Mouse (Mus musculus): ENCODE measurements at regions not wholly inside any gene's neighbourhood (a gene's known extent, or its start where the extent isn't known, plus 50 kb on each side); places are given as distances from the start of the nearest gene placed in this dataset.

DNA sequence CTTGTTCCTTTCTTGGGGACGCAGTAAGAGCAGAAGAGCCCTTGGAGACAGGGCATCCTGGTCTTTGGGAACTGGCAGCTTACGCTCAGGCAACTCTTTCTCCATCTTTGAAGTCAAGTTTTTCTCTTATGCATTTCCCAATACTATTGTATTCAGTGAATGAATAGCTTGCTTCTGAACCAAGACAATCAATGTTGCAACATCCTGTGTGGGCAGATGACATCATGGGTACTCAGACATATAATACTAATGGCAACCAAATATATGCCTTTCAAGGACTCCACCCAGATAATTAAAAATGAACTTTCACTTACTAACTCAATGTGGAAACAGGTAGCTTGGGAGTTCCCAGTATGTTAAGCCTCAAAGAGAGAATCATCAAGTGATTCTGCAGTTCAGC, 104.6 kb downstream of the Ngf start:
- no peak for DNase-seq (ENCODE audit: low spot score in 2 of 2)

- DNase-seq (ENCODE audit: low spot score in 2 of 2) = no peak
These were observed 107.2 kb downstream of the Ngf start for GRCm38 (mm10) chr3:102576896-102577295.

DNA sequence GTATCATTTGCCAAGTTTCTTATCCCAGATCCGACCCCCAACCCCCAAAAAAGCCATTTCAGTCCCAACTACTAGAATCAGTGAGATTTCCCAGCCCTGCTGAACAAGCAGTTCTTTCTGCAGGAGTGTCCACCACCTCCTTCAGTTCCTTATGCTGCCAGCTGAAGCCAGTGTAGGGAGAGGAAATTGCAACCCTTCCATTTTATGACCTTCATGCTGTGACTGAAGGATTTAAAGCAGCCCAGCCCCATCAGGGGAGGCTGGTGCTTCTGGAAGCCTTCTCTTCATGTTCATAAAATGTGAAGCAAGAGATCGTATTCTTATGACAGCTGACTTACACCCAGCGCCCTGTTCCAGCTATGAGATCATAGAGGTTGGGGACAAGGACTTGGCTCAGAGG, 112.1 kb downstream of the Ngf start:
- DNase-seq (ENCODE audit: low spot score in 2 of 2) = no peak

GRCm38 (mm10) chr3:102585136-102585535, 115.4 kb downstream of the Ngf start:
- no peak for DNase-seq (ENCODE audit: low spot score in 2 of 2)

DNA sequence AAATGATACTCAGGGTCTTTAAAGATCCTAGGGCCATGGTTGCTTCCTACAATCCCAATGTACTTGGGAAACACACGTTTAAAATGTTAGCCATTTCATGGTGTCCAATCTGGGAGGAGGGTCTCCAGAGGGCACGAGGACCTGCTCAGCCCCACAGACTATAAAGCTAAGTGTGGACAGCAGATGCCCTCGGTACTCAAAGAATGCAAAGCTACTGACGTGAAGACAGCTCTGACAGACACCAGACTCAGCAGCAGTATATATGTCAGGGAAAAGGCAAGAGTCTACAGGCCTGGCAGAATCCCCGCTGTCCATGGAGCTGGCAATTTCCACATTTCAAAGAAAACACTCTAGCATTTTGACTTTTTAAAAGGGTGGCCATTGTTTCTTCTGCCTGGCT, 116.5 kb downstream of the Ngf start:
- no peak for DNase-seq (ENCODE audit: low spot score in 2 of 2)

- no peak for DNase-seq (ENCODE audit: low spot score in 2 of 2)
These were observed 122.3 kb downstream of the Ngf start for GRCm38 (mm10) chr3:102592041-102592440.

GRCm38 (mm10) chr3:102596944-102597551, 127.3 kb downstream of the Ngf start:
- DNase-seq (ENCODE audit: low spot score in 2 of 2) = no peak

DNA sequence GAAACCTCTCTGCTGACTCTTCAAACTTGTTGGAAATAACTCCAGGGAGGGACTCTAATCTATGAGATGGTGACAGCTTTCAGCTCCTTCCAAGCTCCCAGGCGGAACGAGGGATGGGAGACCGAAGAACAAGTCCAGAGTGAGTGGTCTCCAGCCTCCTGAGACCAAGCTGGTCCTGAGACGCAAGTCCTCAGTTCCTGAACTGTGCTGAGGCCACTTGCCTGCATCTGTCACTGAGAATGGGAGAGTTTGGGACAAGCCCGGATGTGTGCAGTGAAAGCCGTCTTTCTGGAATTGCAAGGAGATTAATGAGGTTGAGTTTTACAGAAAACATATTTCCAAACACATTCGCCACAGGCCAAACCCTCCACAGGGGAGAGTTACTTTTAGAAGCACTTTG, 129.3 kb downstream of the Ngf start:
- no peak for DNase-seq (ENCODE audit: low spot score in 2 of 2)

DNA sequence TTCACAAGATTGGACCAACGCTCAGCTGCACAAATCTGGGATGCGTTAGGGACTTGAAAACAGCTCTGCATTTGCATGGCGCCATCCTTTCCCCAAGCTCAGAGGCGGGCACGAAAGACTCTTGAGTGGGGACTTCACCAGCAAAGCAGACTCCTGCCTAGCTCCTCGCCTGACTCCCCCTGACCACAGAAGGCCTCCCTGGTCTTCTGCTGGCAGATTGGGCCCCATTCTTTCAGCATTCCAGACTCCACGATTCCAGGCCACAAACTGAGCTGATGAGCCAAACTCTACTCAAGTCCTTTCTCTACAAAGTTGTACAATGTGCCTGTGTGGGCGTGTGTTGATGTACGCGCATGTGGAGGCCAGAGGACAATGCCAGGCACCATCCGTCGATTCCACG, 131.6 kb upstream of the Tspan2 start:
- no peak for DNase-seq (ENCODE audit: low spot score in 2 of 2)

GRCm38 (mm10) chr3:102605284-102605683, 129.0 kb upstream of the Tspan2 start:
- DNase-seq (ENCODE audit: low spot score in 2 of 2) = no peak

DNA sequence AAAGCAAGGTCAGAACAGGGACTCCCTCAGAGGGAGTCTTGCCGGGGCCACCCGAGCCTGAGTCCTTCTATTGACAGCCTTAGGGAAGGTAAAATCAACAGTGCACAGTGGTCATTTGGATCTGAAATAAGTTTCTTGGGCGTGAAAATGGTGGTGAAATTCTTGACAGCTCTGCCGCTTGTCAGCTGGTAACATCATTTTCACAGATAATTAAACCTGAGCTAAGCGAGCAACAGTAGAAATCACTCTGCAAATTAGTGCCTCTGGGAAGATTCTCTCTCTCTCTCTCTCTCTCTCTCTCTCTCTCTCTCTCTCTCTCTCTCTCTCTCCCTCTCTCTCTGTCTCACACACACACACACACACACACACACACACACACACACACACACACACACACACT, 123.4 kb upstream of the Tspan2 start:
- no peak for DNase-seq (ENCODE audit: low spot score in 2 of 2)

DNA sequence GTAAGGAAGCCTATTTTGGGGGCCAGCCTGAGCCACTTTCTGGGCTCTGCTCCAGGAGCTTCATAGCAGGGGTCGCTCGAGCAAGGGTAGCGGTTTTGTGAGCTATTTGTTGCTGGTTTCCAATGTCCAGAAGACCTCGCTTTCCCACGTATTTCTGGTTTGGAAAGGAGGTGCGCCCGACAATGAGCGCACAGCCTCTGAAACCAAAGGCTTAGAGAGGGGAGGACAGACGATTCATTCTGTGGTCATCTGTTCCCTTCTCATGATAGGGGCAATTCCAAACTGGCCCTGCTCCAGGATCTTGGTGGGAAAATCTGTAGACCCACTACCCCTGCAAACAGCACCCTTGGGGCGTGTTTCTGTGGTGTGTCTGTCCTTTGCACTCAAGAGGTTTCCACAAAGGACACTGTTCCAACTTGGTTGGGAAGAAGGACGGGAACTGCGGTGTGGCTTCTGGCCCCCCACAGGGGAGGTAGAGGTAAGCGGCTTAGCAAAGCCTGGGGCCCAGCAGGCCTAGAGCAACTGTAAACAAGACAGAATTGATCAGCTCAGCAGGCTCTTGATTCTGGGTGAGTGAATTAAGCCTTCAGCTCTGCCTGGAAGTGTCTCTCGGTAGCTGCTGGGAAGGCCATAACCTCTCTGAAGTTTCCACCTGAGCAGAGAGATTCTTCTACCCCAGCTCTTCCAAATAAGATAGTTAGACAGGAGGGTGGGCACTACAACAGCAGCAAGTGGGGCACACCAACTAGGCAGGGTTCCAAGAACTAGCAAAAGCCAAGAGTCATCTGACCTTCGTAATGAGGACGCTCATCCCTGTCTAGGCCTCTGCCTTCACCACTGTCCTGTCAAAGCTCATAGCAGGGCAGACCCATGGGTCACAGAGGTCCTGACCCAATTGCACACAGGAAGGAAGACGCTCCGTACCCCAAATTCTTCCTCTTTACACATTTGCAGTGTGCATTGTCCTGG, 122.6 kb upstream of the Tspan2 start:
- DNase-seq (ENCODE audit: low spot score in 2 of 2) = no peak

GRCm38 (mm10) chr3:102619666-102620377, 114.5 kb upstream of the Tspan2 start:
- DNase-seq (ENCODE audit: low spot score in 2 of 2) = no peak

DNA sequence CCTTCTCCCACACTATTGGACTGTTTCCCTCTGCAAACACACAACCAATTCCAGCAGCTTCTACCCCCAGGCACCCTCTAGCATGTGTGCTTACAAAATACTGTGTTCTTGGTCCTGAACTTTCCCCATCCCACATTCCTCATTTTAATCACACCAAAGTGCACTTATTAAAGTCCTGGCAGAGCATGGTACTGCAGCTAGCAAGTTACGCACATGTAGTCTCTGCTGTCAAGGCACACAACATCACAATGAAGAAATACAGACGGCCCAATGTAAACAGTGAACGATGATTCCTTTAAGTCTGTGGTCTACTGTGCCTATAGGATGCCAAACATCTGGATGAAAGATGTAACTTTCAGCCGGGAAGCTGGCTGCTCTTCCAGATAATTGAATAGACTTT, 98.3 kb upstream of the Tspan2 start:
- no peak for DNase-seq (ENCODE audit: low spot score in 2 of 2)

DNA sequence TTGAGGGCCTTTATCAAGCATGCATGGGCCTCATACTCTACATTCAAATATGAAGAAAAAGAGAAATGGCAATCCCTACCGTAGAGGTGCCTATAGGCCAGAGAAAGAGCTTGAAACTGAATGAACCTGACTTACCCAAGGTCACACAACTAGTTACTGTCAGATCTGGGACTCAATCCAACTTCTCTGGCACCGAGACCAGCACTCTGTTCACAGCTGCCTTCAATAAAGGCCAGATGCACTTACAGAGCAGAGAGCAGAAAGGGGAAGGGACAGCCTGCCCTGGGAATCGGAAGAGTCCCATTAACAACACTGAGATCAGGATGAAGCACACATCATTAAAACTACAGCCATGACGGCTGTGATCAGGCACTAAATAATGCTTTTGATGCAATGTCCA, 97.7 kb upstream of the Tspan2 start:
- no peak for DNase-seq (ENCODE audit: low spot score in 2 of 2)

DNA sequence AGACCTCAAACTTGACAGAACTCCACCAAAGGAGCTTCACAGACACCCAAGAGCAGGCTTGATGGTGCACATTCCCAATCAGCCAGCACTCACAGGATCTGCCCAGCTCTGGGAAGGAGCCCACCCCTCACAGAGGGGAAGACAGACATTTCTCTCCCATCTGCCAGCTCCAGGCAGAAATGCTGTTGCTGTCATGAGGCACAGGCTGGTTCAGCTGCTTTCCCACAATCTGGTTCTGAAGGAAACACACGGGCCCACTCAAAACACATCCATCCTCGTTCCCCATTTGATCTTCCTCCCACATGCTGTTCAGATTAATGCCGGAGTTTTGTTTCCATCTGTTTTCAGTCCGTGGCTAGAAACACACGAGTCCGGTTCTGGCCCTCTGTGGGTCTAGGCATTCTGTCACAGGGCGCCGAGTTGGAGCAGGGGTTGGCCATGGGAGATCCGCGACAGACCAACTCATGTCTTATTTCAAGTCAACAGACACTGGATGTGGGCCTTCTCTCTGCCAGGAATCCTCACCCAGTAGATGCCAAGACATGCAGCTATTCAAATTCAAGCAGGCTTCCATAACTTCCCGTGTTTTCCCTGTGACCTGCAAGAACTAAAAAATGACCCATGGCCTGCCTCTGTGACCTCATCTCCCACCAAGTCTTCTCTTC, 89.9 kb upstream of the Tspan2 start:
- DNase-seq (ENCODE audit: low spot score in 2 of 2) = no peak

GRCm38 (mm10) chr3:102648450-102648849, 85.9 kb upstream of the Tspan2 start:
- DNase-seq (ENCODE audit: low spot score in 2 of 2) = no peak

DNA sequence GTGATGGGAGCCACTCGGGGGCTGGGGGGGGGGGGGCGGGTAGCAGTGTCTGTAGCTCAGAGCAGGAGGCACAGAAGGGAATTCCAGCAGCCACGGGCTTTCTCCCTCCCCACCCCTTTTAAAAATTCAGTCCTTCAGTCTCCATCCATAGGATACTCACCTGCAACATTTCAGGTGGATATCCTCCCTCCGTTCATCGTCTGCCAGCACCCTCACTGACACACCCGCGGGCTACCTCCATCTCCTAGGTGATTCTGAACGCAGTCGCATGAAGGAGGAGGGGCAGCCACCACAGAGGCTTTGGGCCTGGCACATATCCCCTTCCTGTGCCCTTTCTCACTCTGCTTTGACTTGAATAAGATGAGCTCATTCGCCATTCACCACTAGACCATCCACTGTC, 79.4 kb upstream of the Tspan2 start:
- no peak for DNase-seq (ENCODE audit: low spot score in 2 of 2)

DNA sequence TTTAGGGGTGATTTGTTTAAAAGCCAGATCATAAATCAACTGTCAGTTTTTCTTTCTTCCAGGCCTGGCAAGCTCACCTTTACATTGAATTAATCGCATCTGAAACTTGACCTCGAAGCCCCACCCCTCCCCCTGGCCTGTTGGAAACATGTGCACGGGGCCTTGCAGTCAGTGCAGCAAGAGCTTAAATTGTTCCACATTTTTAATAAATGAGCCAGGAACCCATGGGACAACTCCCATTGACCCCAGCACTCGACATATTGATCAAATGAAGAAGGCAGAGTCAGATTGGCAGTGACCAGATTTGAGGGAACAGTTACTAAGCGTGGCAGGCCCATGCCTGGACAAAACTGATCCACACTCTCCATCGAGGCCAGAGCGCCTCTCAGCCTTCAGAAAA, 77.2 kb upstream of the Tspan2 start:
- no peak for DNase-seq (ENCODE audit: low spot score in 2 of 2)

DNA sequence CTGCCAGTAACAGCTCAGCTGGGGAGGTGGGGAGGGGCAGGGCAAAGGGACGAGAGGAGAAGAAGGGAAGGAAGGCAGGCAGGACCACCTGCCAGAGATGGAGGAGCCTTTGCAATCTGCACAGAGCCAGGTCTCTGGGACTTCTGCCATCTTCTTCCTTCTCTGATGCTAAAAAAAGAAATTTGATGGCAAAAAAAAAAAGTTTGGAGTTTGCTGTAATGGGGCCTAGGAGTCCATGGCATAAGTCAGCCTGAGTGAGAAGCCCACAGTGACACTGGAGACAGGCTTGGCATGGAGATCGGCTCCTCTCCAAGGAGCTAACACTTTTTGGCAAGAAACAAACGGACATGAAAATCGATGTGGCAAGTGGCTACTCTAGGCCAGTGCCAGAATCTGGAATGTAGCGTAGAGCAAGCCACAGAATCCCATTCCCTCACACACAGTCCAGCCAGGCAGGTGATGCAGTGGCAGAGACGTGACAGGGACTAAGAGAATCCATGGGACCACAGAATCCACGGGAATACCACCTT, 76.7 kb upstream of the Tspan2 start:
- DNase-seq (ENCODE audit: low spot score in 2 of 2) = no peak

GRCm38 (mm10) chr3:102659352-102659751, 75.0 kb upstream of the Tspan2 start:
- no peak for DNase-seq (ENCODE audit: low spot score in 2 of 2)
